Mouse (Mus musculus) lung, adult 2 months (tissue): ENCODE data around the gene Olfr770. TPM values are rescaled to one million over a fixed set of nuclear protein-coding genes. Genes with fewer than 3 reads are reported as not detected.
"Not testable (repeated sequence)": the region's sequence is repeated elsewhere in the genome, so short reads cannot be mapped to it uniquely, and the experiment has no call there.

Experiments
- DNase-seq: peaks from one replicate; pipeline ENCODE4 v3.0.0; 2022
- H3K4me1 ChIP-seq: fragments of 200-500 bp; 2 replicates; pipeline ENCODE4 v1.6.1; 2011; ENCODE audit warnings: low read length; ENCODE audit not compliant: control insufficient read depth, insufficient read depth
- H3K4me3 ChIP-seq: fragments of 200-500 bp; replicated peaks from 2 replicates; pipeline ENCODE3; 2011; ENCODE audit warnings: low read depth, mild to moderate bottlenecking, control low read depth, low read length; ENCODE audit errors: extremely low read depth
- CTCF ChIP-seq: fragments of 200-500 bp; IDR thresholded peaks from 2 replicates; pipeline ENCODE4 v1.5.1; 2011; ENCODE audit warnings: mild to moderate bottlenecking, low read length, control low read depth; ENCODE audit not compliant: insufficient read depth
- POLR2A ChIP-seq: fragments of 200-500 bp; IDR thresholded peaks from 2 replicates; pipeline ENCODE4 v1.6.1; 2011; ENCODE audit warnings: low read depth, mild to moderate bottlenecking, control low read depth, low read length, borderline replicate concordance; ENCODE audit errors: extremely low read depth
- WGBS: fragments of 180-500 bp; shearing (Covaris S2); methylation state at CpG from one replicate; pipeline ENCODE4 v1.1.7; 2018; 5-methylcytosine and 5-hydroxymethylcytosine counted together
- polyA plus RNA-seq: library from polyadenylated mRNA; depleted of rRNA; stranded (reverse); fragments of >200 nt; gene quantifications from 2 replicates; pipeline ENCODE4 v1.2.3, GENCODE M21; 2012; rRNA removed

The Olfr770 gene
- polyA plus RNA-seq = not detected in 2 replicates

DNA sequence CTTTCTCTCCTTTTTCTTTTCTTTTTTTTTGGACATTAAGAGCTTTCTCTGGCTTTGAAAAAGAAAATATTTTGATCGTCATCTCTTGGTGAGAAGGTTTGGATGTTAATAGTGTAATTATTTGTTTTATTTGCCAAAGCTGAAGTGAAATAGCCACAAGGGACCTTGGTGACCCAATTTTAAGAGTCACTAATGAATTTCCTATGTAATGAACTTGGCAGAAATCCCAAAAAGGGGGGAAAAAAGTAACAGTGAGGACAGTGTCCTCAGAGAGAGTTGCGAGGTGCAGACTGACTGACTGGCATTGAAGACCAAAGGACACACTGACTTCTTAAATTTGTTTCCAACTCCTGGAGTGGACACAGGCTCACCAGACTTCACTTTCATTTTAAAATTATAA is at the start of gene Olfr770:
Olfr770 (minus strand) TSS at position 101 of the 400 bp plus-strand sequence.
- Histone ChIP-seq H3K4me3 (no peak within 1 kb of the TSS), H3K4me1 (no peaks in the 10 kb centered on the region)
- WGBS = 74% methylated on average over 2 of the region's 2 CpGs
- DNase-seq = no peak
- TF ChIP-seq POLR2A (no peak), CTCF (no peak)

DNA sequence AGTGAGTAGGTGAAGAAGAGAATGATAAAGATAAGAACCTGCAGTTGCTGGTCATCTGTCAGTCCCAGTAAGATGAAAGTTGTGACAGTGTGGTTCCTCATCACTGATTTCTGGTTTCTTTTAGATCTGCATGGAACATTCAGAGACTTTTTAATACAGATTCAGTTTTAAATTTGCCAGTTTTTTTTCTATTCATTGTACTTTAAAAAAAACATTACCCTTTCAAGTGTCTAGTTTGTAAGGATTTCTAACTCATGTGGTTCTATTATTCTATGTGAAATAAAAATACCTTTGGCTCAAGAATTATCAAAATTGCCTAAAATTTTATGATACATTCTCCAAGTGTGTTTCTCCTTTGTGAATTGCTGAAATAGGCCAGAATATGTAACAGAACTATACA is 48.5 kb upstream of the Olfr770 start, which contains the start of gene Olfr773:
Olfr773 (minus strand) TSS at position 101 of the 400 bp plus-strand sequence.
- H3K4me3 ChIP-seq, H3K4me1 ChIP-seq, DNase-seq: not testable (repeated sequence)

DNA sequence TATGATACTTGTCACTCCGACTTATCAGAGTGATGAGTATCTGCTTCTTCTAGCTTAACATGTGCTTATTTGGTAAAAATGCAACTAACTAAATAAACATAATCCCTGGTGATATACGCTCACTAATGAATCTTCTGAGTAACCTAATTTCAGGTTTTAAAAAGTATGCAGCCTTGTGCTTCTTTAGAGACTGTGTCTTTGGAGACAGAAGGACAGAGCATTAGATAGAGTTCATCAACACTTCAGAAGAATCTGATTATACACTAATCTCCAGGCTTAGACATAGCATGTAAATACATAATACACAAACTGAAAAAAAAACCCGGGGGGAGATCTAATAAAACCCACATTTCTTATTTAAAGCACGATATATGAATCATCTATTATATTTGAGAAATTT is 39.0 kb upstream of the Olfr770 start, which contains the start of gene Olfr772:
Olfr772 (minus strand) TSS at position 101 of the 400 bp plus-strand sequence.
- H3K4me1 ChIP-seq, H3K4me3 ChIP-seq, DNase-seq: not testable (repeated sequence)
- WGBS = 69% methylated on average over 4 of the region's 4 CpGs

DNA sequence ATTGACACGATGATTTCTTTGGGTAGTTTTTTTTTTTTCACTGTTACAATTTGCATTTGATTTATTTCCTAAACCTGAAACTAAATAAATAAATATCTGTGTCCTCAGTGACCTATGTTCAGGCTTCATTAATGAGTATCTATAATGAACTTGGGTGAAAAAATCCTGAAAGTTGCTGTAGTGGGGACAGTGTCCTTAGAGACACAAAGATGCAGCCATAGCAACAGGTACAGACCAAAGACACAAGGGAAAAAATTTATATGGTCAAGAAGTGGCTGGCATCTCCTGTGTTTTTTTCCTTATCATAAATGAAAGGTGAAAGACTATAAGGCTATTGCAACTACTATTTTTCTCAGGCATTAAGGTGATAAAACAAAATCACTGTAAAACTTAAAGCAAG is 25.9 kb upstream of the Olfr770 start, which contains the start of gene Olfr771:
Olfr771 (minus strand) TSS at position 101 of the 400 bp plus-strand sequence.
- DNase-seq = no peak
- Histone ChIP-seq H3K4me3 (no peak within 1 kb of the TSS), H3K4me1 (no peaks in the 10 kb centered on the region)
- TF ChIP-seq POLR2A = no peak
- TF ChIP-seq CTCF = no peak
- 78% methylated on average over 1 of the region's 1 CpGs for WGBS

DNA sequence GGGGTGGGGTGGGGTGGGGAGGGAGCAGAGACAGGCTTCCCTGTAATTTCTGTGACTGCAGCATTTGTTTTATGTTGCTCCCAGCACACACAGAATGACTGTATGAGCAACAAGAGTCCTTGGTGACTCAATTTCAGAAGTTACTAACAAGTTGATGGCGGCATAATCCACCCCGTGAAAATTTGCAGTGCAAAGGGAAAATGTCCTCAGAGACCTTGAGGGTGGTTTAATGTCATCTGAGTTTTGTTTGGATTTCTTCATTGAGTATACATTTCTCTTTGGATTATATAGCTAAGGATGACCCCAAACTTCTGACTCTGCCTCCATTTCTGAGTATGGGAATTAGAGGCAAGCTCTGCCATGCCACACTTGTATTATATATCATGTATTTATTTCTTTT is 21.0 kb downstream of the Olfr770 start, which contains the start of gene Olfr769:
Olfr769 (minus strand) TSS at position 101 of the 400 bp plus-strand sequence.
- 70% methylated on average over 2 of the region's 2 CpGs for WGBS
- H3K4me1 ChIP-seq = no peaks in the 10 kb centered on the region
- no peak within 1 kb of the TSS for H3K4me3 ChIP-seq
- TF ChIP-seq CTCF (no peak), POLR2A (no peak)
- DNase-seq = no peak

DNA sequence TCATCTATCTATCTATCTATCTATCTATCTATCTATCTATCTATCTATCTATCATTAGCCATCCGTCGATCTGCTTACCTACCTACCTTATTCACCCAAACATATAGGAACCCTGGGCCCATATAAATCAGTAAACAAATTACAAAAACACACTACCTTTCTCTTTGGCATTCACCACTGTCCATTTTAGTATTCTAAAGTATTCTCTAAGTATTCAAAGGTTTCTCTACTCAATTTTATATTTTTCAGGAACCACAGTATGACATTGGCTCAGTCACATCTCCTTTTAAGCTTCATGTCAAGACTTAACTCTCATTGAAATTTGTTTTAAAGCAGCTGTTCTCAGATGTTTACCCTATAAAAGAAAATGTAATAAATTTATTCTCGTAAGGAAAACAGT is 23.7 kb downstream of the Olfr770 start:
- Histone ChIP-seq H3K4me3 (no peak overlapping the region), H3K4me1 (no peaks in the 10 kb centered on the region)
- 88% methylated on average over 3 of the region's 3 CpGs for WGBS
- no peak for DNase-seq
- TF ChIP-seq CTCF (no peak), POLR2A (no peak)

DNA sequence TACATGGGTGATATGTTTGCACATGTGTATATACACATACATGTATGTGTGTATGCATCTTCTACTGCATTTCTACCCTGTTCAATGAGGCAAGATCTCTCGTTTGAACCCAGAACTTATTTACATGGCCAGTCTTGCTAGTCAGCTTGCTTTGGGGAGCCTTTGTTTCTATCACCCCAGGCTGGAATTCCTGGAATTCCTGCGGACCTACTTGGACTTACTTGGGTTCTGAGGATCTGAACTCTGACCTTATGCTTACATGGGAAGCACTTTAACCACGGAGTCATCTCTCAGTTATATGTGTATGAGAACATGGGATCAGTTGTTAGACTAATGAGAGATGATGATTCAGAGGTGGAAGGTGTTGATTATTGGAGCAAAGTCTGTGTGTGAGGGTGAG is 37.6 kb downstream of the Olfr770 start:
- H3K4me3 ChIP-seq = no peak overlapping the region
- TF ChIP-seq POLR2A (no peak), CTCF (no peak)
- no peaks in the 10 kb centered on the region for H3K4me1 ChIP-seq
- DNase-seq = no peak
- WGBS = 33% methylated on average over 3 of the region's 3 CpGs

DNA sequence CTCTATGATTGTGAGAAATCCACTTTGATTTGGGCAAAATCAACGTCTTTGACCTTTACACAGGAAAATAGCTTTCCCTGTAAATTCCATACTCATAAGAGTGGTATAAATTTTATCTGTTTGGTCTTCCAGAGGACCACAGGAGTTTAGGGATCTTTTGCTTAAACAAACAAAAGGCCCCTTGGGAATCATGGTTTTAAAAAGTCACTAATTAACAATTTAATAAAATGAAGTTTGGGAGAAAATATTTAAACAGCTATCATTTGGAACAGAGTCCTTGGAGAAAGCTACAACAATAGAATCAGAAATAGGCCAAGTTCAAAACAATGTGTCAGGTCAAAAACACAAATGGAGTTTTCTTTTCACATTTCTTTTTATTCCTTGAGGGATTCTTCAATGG is 39.5 kb downstream of the Olfr770 start, which contains the start of gene Olfr768:
Olfr768 (minus strand) TSS at position 101 of the 400 bp plus-strand sequence.
- WGBS = 46% methylated on average over 1 of the region's 1 CpGs
- no peak within 1 kb of the TSS for H3K4me3 ChIP-seq
- TF ChIP-seq POLR2A (no peak), CTCF (no peak)
- DNase-seq = no peak
- no peaks in the 10 kb centered on the region for H3K4me1 ChIP-seq

DNA sequence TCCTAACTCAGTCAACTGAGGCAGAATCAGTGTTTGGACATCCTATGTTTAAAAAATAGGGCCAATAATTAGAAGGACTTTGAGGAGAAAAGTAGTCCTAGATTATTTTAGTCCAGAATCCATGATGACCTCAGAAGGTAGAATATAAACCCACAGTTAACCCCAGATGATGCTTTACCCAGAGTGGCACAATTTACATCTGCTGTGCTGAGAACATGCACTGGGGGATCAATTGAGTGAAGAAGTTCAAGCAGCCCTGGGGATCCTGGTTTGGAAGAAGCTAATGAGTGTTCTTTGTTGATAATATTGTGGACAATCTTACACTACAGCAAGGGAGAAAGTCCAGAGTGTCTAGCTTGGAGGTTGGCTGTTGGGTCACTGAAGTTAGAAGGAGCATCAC is 56.0 kb downstream of the Olfr770 start, which contains the start of gene Olfr767:
Olfr767 (minus strand) TSS at position 101 of the 400 bp plus-strand sequence.
- not testable (repeated sequence) for H3K4me1 ChIP-seq, DNase-seq

More for the DNA sequence above, 56.0 kb downstream of the Olfr770 start, which contains the start of gene Olfr767:
- H3K4me3 ChIP-seq = not testable (repeated sequence)

Other genes with a start within 250 kb of the Olfr770 start
- gene Gdf11, start 247.3 kb downstream of the Olfr770 start, polyA plus RNA-seq = 0.45 and 0.99 TPM in 2 replicates
- 110 and 132 TPM in 2 replicates for gene Cd63, start 238.0 kb downstream of the Olfr770 start, polyA plus RNA-seq
- gene Rdh5, start 216.1 kb downstream of the Olfr770 start, polyA plus RNA-seq = 20.1 and 20.3 TPM in 2 replicates
- 171 and 192 TPM in 2 replicates for gene Bloc1s1, start 215.0 kb downstream of the Olfr770 start, polyA plus RNA-seq
- 31.5 and 37.6 TPM in 2 replicates for gene Itga7, start 205.2 kb downstream of the Olfr770 start, polyA plus RNA-seq
- gene Mettl7b, start 178.0 kb downstream of the Olfr770 start, polyA plus RNA-seq = 0.66 and 0.77 TPM in 2 replicates
- not detected in 2 replicates for gene Olfr9, start 149.6 kb downstream of the Olfr770 start, polyA plus RNA-seq
- gene Olfr763, start 128.2 kb downstream of the Olfr770 start, polyA plus RNA-seq = not detected in 2 replicates
- gene Olfr764-ps1, start 99.1 kb downstream of the Olfr770 start, polyA plus RNA-seq = not detected in 2 replicates
- not detected in 2 replicates for gene Olfr765, start 89.0 kb downstream of the Olfr770 start, polyA plus RNA-seq
- not detected in 2 replicates for gene Olfr766-ps1, start 70.0 kb downstream of the Olfr770 start, polyA plus RNA-seq
- not detected in 2 replicates for gene Olfr767, start 56.1 kb downstream of the Olfr770 start, polyA plus RNA-seq
- not detected in 2 replicates for gene Olfr768, start 39.6 kb downstream of the Olfr770 start, polyA plus RNA-seq
- not detected in 2 replicates for gene Olfr769, start 21.1 kb downstream of the Olfr770 start, polyA plus RNA-seq
- gene Olfr771, start 25.8 kb upstream of the Olfr770 start, polyA plus RNA-seq = not detected in 2 replicates
- not detected in 2 replicates for gene Olfr772, start 38.9 kb upstream of the Olfr770 start, polyA plus RNA-seq
- gene Olfr773, start 48.4 kb upstream of the Olfr770 start, polyA plus RNA-seq = not detected in 2 replicates
- gene Olfr774, start 97.2 kb upstream of the Olfr770 start, polyA plus RNA-seq = not detected in 2 replicates
- not detected in 2 replicates for gene Olfr775, start 109.4 kb upstream of the Olfr770 start, polyA plus RNA-seq
- gene Olfr776, start 120.1 kb upstream of the Olfr770 start, polyA plus RNA-seq = not detected in 2 replicates
- gene Olfr777, start 132.5 kb upstream of the Olfr770 start, polyA plus RNA-seq = not detected in 2 replicates
- gene Olfr780, start 179.1 kb upstream of the Olfr770 start, polyA plus RNA-seq = not detected in 2 replicates
- not detected in 2 replicates for gene Olfr781, start 189.9 kb upstream of the Olfr770 start, polyA plus RNA-seq
- gene Olfr782, start 209.9 kb upstream of the Olfr770 start, polyA plus RNA-seq = not detected in 2 replicates
- gene Olfr784, start 245.1 kb upstream of the Olfr770 start, polyA plus RNA-seq = 0.05 TPM in 1 of 2 replicates, not detected in the other